Mouse (Mus musculus) limb, embryonic 14.5 days (tissue): ENCODE measurements at regions not wholly inside any gene's neighbourhood (a gene's known extent, or its start where the extent isn't known, plus 50 kb on each side); places are given as distances from the start of the nearest gene placed in this dataset.

Experiments used
- ATAC-seq: fragments of 200-750 bp; cut with Nextera tagmentation; 2 replicates; pipeline ENCODE4 v1.8.0; 2017; ENCODE audit warnings: low read depth, moderate number of reproducible peaks, moderate TSS enrichment; ENCODE audit not compliant: low FRiP score
- DNase-seq: peaks from one replicate; pipeline ENCODE4 v3.0.0-alpha.2; 2015; ENCODE audit warnings: low spot score
- H3K27ac ChIP-seq: fragments of 300-500 bp; sonication (generic); replicated peaks from 2 replicates; pipeline ENCODE4 v1.5.1; 2014; ENCODE audit warnings: low read depth, mild to moderate bottlenecking, low read length, moderate library complexity, mixed read lengths
- H3K27me3 ChIP-seq: fragments of 300-500 bp; sonication (generic); 2 replicates; pipeline ENCODE4 v1.6.1; 2014; ENCODE audit warnings: low read length, mixed read lengths; ENCODE audit not compliant: control insufficient read depth, insufficient read depth
- H3K36me3 ChIP-seq: fragments of 300-500 bp; sonication (generic); 2 replicates; pipeline ENCODE4 v1.6.1; 2014; ENCODE audit warnings: mild to moderate bottlenecking, low read length, moderate library complexity, mixed read lengths; ENCODE audit not compliant: control insufficient read depth, insufficient read depth
- H3K4me1 ChIP-seq: fragments of 300-500 bp; sonication (generic); 2 replicates; pipeline ENCODE4 v1.6.1; 2014; ENCODE audit warnings: antibody characterized with exemption, low read length, mixed read lengths; ENCODE audit not compliant: control insufficient read depth, insufficient read depth
- H3K4me2 ChIP-seq: fragments of 300-500 bp; sonication (generic); replicated peaks from 2 replicates; pipeline ENCODE4 v1.6.1; 2014; ENCODE audit warnings: low read depth, mild to moderate bottlenecking, low read length, moderate library complexity; ENCODE audit not compliant: severe bottlenecking
- H3K4me3 ChIP-seq: fragments of 300-500 bp; sonication (generic); replicated peaks from 2 replicates; pipeline ENCODE4 v1.5.1; 2014; ENCODE audit warnings: low read length
- H3K9ac ChIP-seq: fragments of 300-500 bp; sonication (generic); 2 replicates; pipeline ENCODE4 v1.6.1; 2014; ENCODE audit warnings: mild to moderate bottlenecking, low read depth, low read length, moderate library complexity; ENCODE audit not compliant: severe bottlenecking
- H3K9me3 ChIP-seq: fragments of 300-500 bp; sonication (generic); 2 replicates; pipeline ENCODE4 v1.6.1; 2016; ENCODE audit warnings: low read length; ENCODE audit not compliant: control insufficient read depth
- POLR2A ChIP-seq: fragments of 200-500 bp; IDR thresholded peaks from 2 replicates; pipeline ENCODE4 v1.8.0; 2012; ENCODE audit warnings: inconsistent platforms, mild to moderate bottlenecking, moderate library complexity, borderline replicate concordance; ENCODE audit not compliant: insufficient read depth, insufficient read length; ENCODE audit errors: extremely low read depth
- WGBS: fragments of 180-500 bp; shearing (Covaris S2); extraction: QIAGEN DNeasy Blood & Tissue Kit; methylation state at CpG from one replicate; pipeline ENCODE4 v1.1.7; 2014; 5-methylcytosine and 5-hydroxymethylcytosine counted together

- H3K4me1 ChIP-seq: no peaks in the 10 kb centered on the region
Measured at GRCm38 (mm10) chr8:53938392-53938791, 139.0 kb upstream of the Vegfc start.

GRCm38 (mm10) chr8:53939519-53939918 is 137.9 kb upstream of the Vegfc start:
- ATAC-seq (no peak), DNase-seq (no peak)
- Histone ChIP-seq H3K27me3 (no peaks in the 10 kb centered on the region), H3K4me1 (no peaks in the 10 kb centered on the region), H3K36me3 (no peaks in the 10 kb centered on the region), H3K9ac (no peak overlapping the region), H3K4me3 (no peak overlapping the region), H3K27ac (no peak overlapping the region), H3K4me2 (no peak overlapping the region), H3K9me3 (no peaks in the 10 kb centered on the region)
- no peak for TF ChIP-seq POLR2A
- 64% methylated on average over 1 of the region's 1 CpGs for WGBS

More at GRCm38 (mm10) chr8:53938392-53938791, 139.0 kb upstream of the Vegfc start:
- no peak for TF ChIP-seq POLR2A
- Histone ChIP-seq H3K36me3 (no peaks in the 10 kb centered on the region), H3K9ac (no peak overlapping the region), H3K9me3 (no peaks in the 10 kb centered on the region), H3K27me3 (no peaks in the 10 kb centered on the region), H3K4me2 (no peak overlapping the region), H3K27ac (no peak overlapping the region), H3K4me3 (no peak overlapping the region)
- no peak for ATAC-seq
- no peak for DNase-seq

- Histone ChIP-seq H3K36me3 (no peaks in the 10 kb centered on the region), H3K4me2 (no peak overlapping the region), H3K4me1 (no peaks in the 10 kb centered on the region), H3K4me3 (no peak overlapping the region), H3K27ac (no peak overlapping the region), H3K9me3 (no peaks in the 10 kb centered on the region), H3K27me3 (no peaks in the 10 kb centered on the region), H3K9ac (no peak overlapping the region)
- WGBS: 83% methylated on average over 2 of the region's 2 CpGs
- DNase-seq: no peak
- ATAC-seq: no peak
- no peak for TF ChIP-seq POLR2A
Measured at GRCm38 (mm10) chr8:53941144-53941543, 136.3 kb upstream of the Vegfc start.

GRCm38 (mm10) chr8:53945561-53945960 is 131.8 kb upstream of the Vegfc start:
- ATAC-seq: no peak
- Histone ChIP-seq H3K4me2 (no peak overlapping the region), H3K27ac (no peak overlapping the region), H3K36me3 (no peaks in the 10 kb centered on the region), H3K9me3 (no peaks in the 10 kb centered on the region), H3K4me1 (no peaks in the 10 kb centered on the region), H3K27me3 (no peaks in the 10 kb centered on the region), H3K9ac (no peak overlapping the region), H3K4me3 (no peak overlapping the region)
- no peak for DNase-seq
- 69% methylated on average over 2 of the region's 2 CpGs for WGBS
- TF ChIP-seq POLR2A: no peak

- H3K27ac ChIP-seq: no peak overlapping the region
- H3K4me2 ChIP-seq: no peak overlapping the region
- DNase-seq: no peak
- no peak overlapping the region for H3K4me3 ChIP-seq
- no peak for ATAC-seq
- H3K27me3 ChIP-seq: no peaks in the 10 kb centered on the region
- H3K9ac ChIP-seq: no peak overlapping the region
- H3K4me1 ChIP-seq: no peaks in the 10 kb centered on the region
- no peaks in the 10 kb centered on the region for H3K9me3 ChIP-seq
- no peaks in the 10 kb centered on the region for H3K36me3 ChIP-seq
- no peak for TF ChIP-seq POLR2A
Measured at GRCm38 (mm10) chr8:53947384-53947783, 130.0 kb upstream of the Vegfc start.
